Mouse (Mus musculus): ENCODE measurements around the gene Uhrf1.

GRCm38 (mm10) chr17:56281193-56281592 lies 21.9 kb upstream of the Uhrf1 start:
- no peak for TF ChIP-seq POLR2A (IDR thresholded peaks at IDR 0.05; ENCODE audit: insufficient read length, low read depth)
- no peak for TF ChIP-seq REST (IDR thresholded peaks at IDR 0.05; ENCODE audit: insufficient read depth, insufficient read length)
- TF ChIP-seq CEBPB (IDR thresholded peaks at IDR 0.05; ENCODE audit: insufficient read depth, poor library complexity, severe bottlenecking), result no peak
- no peak for TF ChIP-seq MAX (IDR thresholded peaks at IDR 0.05; ENCODE audit: low read depth)
- TF ChIP-seq TCF12 (IDR thresholded peaks at IDR 0.05; ENCODE audit: insufficient read depth, poor library complexity, severe bottlenecking), result no peak
- no peak for TF ChIP-seq USF1 (IDR thresholded peaks at IDR 0.05; ENCODE audit: low read depth)
- TF ChIP-seq E2F4 (IDR thresholded peaks at IDR 0.05; ENCODE audit: insufficient read depth), result no peak
- no peak for TF ChIP-seq MYOD1 (IDR thresholded peaks at IDR 0.05; ENCODE audit: control insufficient read depth in 1 of 3, insufficient read length in 2 of 3, low read depth in 2 of 3)
- TF ChIP-seq TCF3 (IDR thresholded peaks at IDR 0.05; ENCODE audit: insufficient read length, low read depth), result no peak
